Mouse (Mus musculus) bone marrow macrophage, adult 2 months (primary cell): Measurements from ENCODE around the gene Nf2. TPM values are rescaled to one million over a fixed set of nuclear protein-coding genes. Genes with fewer than 3 reads are reported as not detected.

Source experiments
- H3K27ac ChIP-seq: 2 replicates; pipeline ENCODE4 v1.5.1; 2012; ENCODE audit warnings: low read depth, low read length; ENCODE audit not compliant: insufficient read depth
- H3K4me1 ChIP-seq: 2 replicates; pipeline ENCODE4 v1.6.1; 2012; ENCODE audit warnings: low read length; ENCODE audit not compliant: control insufficient read depth, insufficient read depth
- H3K4me3 ChIP-seq: 2 replicates; pipeline ENCODE4 v1.5.1; 2012; ENCODE audit warnings: mild to moderate bottlenecking, low read length, moderate library complexity; ENCODE audit not compliant: insufficient read depth
- CTCF ChIP-seq: IDR thresholded peaks from 2 replicates; pipeline ENCODE4 v1.5.1; 2012; ENCODE audit warnings: low read depth, mild to moderate bottlenecking, low read length, moderate library complexity
- POLR2A ChIP-seq: IDR thresholded peaks from 2 replicates; pipeline ENCODE4 v1.6.1; 2012; ENCODE audit warnings: mild to moderate bottlenecking, low read depth, low read length, borderline replicate concordance
- polyA plus RNA-seq: library from polyadenylated mRNA; stranded (reverse); fragments of >200 nt; gene quantifications from 2 replicates; pipeline ENCODE4 v1.2.4, GENCODE M21; 2012; ENCODE audit not compliant: missing spikeins, insufficient read depth, insufficient read length

Gene Nf2
- polyA plus RNA-seq, 1 experiment: 76.8 TPM

- Histone ChIP-seq H3K4me3 (no peak overlapping the region), H3K27ac (no peak overlapping the region), H3K4me1 (no peaks in the 10 kb centered on the region)
- no peak for TF ChIP-seq POLR2A
- TF ChIP-seq CTCF: no peak
These were observed 79.5 kb downstream of the Nf2 start for GRCm38 (mm10) chr11:4769881-4770280.

GRCm38 (mm10) chr11:4769293-4769692 lies 80.0 kb downstream of the Nf2 start:
- Histone ChIP-seq H3K4me1 (no peaks in the 10 kb centered on the region), H3K27ac (no peak overlapping the region), H3K4me3 (no peak overlapping the region)
- no peak for TF ChIP-seq CTCF

GRCm38 (mm10) chr11:4768399-4768798 lies 80.9 kb downstream of the Nf2 start:
- Histone ChIP-seq H3K4me1 (no peaks in the 10 kb centered on the region), H3K4me3 (no peak overlapping the region), H3K27ac (no peak overlapping the region)
- TF ChIP-seq POLR2A: no peak
- TF ChIP-seq CTCF: no peak

DNA sequence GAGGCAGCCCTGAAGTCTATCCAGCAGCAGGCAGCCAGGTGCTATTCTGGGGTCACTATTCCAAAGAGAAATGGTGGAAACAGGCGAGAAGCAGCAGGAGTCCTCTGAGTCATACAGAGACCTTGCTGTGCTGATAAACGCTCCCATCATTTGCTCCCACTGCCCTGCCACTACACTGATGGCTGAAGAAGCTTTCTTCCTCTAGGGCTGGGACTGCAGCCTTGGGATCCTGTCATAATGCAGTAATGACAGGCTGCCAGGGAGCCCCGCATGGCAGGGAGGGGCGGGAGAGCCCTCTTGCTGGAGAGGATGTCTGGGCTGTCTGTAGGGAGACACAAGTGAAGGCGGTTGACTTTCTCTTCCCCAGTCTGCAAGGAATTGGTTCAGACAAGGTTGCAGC lies 84.9 kb downstream of the Nf2 start:
- no peak overlapping the region for H3K27ac ChIP-seq
- peaks cover 2% of the 10 kb centered on the region; the same call in 1 of the 2 replicates for H3K4me1 ChIP-seq
- TF ChIP-seq CTCF: no peak
- TF ChIP-seq POLR2A: no peak
- no peak overlapping the region for H3K4me3 ChIP-seq

GRCm38 (mm10) chr11:4763631-4764030 lies 85.7 kb downstream of the Nf2 start:
- Histone ChIP-seq H3K4me3 (no peak overlapping the region), H3K4me1 (peaks cover 2% of the 10 kb centered on the region; the same call in 1 of the 2 replicates), H3K27ac (no peak overlapping the region)
- no peak for TF ChIP-seq CTCF
- no peak for TF ChIP-seq POLR2A

- no peak for TF ChIP-seq CTCF
- no peak for TF ChIP-seq POLR2A
- Histone ChIP-seq H3K4me3 (no peak overlapping the region), H3K4me1 (peaks cover 2% of the 10 kb centered on the region; the same call in 1 of the 2 replicates), H3K27ac (no peak overlapping the region)
These were observed 86.8 kb downstream of the Nf2 start for GRCm38 (mm10) chr11:4762511-4762910.

GRCm38 (mm10) chr11:4761991-4762390 lies 87.3 kb downstream of the Nf2 start:
- H3K4me3 ChIP-seq: no peak overlapping the region
- peaks cover 2% of the 10 kb centered on the region; the same call in 1 of the 2 replicates for H3K4me1 ChIP-seq
- TF ChIP-seq POLR2A: no peak
- TF ChIP-seq CTCF: no peak
- H3K27ac ChIP-seq: no peak overlapping the region

- no peak overlapping the region for H3K27ac ChIP-seq
- no peak overlapping the region for H3K4me3 ChIP-seq
- TF ChIP-seq CTCF (no peak), POLR2A (no peak)
- peaks cover 2% of the 10 kb centered on the region; the same call in 1 of the 2 replicates for H3K4me1 ChIP-seq
These were observed 88.9 kb downstream of the Nf2 start for GRCm38 (mm10) chr11:4760438-4760837.

DNA sequence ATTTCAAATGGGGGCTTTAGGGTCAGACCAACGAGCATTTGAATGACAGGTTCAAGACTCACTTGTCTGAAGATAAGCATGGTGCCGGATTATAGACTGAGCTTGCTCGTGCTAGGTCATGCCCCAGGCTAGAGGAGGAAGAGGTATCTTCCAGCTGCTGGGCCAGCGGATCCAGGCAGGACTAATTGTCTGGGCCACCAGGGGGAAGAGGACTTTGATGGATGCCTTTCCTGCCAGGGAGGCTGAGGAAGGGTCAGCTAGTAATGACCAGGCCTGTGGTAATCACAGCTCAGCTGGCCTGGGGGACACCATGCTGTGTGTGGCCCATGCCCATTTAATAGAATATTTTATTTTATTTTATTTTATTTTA lies 91.6 kb downstream of the Nf2 start:
- Histone ChIP-seq H3K4me1 (peaks cover 2% of the 10 kb centered on the region; the same call in 1 of the 2 replicates), H3K4me3 (no peak overlapping the region), H3K27ac (no peak overlapping the region)
- no peak for TF ChIP-seq POLR2A
- no peak for TF ChIP-seq CTCF

DNA sequence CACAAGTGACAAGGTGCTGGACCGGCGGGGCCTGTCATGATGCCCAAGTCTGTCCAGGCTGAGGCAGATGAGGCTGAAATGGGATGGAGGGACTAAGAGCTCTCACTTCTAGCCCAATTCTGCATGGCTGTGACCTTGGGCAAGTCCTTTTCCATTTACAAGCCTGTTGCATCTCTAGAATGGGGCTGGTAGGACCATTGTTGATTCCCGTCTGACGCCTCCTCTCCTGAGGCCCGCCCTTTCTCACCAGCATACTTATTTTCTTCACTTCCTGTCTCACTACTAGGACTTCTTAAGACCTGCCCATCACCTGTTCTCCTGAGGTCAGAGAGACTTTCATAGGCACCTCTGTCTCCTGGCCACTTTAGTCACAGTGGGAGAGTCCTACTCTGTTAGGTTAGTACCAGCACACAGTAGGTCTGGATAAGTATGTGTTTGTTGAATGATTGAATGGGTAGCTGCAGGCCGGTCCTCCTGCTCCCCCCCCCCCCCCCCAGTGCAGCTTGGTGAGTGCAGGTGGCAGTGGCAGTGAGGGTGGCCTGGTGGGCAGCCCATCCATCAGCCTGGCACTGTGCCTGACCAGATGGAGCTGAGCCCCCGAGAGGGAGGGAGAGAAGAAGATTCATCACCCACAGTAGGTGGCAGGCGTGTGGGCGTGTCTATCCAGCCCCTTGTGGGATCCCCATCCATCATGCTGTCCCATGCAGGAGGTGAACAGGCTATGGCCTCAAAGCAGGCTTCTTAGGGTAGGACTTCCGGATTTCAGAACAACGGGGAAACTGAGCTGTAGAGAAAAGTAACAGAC lies 92.2 kb downstream of the Nf2 start:
- H3K4me1 ChIP-seq: no peaks in the 10 kb centered on the region
- no peak for TF ChIP-seq POLR2A
- no peak for TF ChIP-seq CTCF
- H3K27ac ChIP-seq: no peak overlapping the region

GRCm38 (mm10) chr11:4756460-4756859 lies 92.9 kb downstream of the Nf2 start:
- no peaks in the 10 kb centered on the region for H3K4me1 ChIP-seq
- H3K27ac ChIP-seq: no peak overlapping the region
- TF ChIP-seq CTCF (no peak), POLR2A (no peak)
- H3K4me3 ChIP-seq: no peak overlapping the region

More for the DNA sequence above, 92.2 kb downstream of the Nf2 start:
- H3K4me3 ChIP-seq: no peak overlapping the region
